Mouse (Mus musculus): Measurements from ENCODE around the gene Resp18.
A peak's percentile ranks its signal among the peaks of the same experiment; 100 is the strongest.
"Not testable (repeated sequence)": the region's sequence is repeated elsewhere in the genome, so short reads cannot be mapped to it uniquely, and the experiment has no call there.

The Resp18 gene

GRCm38 (mm10) chr1:75236117-75237050 lies 41.8 kb downstream of the Resp18 start, which contains the start of gene Dnajb2:
TSS of gene Dnajb2 (plus strand) at chr1:75236406.
- DNase-seq (ENCODE audit: low read depth, low spot score): peak; percentile 85

GRCm38 (mm10) chr1:75234606-75235005 lies 43.6 kb downstream of the Resp18 start:
- peak; percentile 79 for DNase-seq (ENCODE audit: low read depth, low spot score)

GRCm38 (mm10) chr1:75232489-75232888 lies 45.7 kb downstream of the Resp18 start:
- not testable (repeated sequence) for DNase-seq (ENCODE audit: low read depth, low spot score)

- DNase-seq (ENCODE audit: low read depth, low spot score): no peak
Observed at GRCm38 (mm10) chr1:75231664-75232152, 46.5 kb downstream of the Resp18 start, which contains the start of gene A630095N17Rik. TSS of gene A630095N17Rik (minus strand) at chr1:75232102.

- no peak for DNase-seq (ENCODE audit: low read depth, low spot score)
Observed at GRCm38 (mm10) chr1:75231224-75231623, 47.0 kb downstream of the Resp18 start.

- DNase-seq (ENCODE audit: low read depth, low spot score): no peak
Observed at GRCm38 (mm10) chr1:75230335-75230994, 47.8 kb downstream of the Resp18 start.

- no peak for DNase-seq (ENCODE audit: low read depth, low spot score)
Observed at GRCm38 (mm10) chr1:75229158-75229557, 49.1 kb downstream of the Resp18 start.

GRCm38 (mm10) chr1:75227653-75228052 lies 50.6 kb downstream of the Resp18 start:
- DNase-seq (ENCODE audit: low read depth, low spot score): peak; percentile 78

- no peak for DNase-seq (ENCODE audit: low read depth, low spot score)
Observed at GRCm38 (mm10) chr1:75226138-75226537, 52.1 kb downstream of the Resp18 start.

GRCm38 (mm10) chr1:75225473-75225872 lies 52.7 kb downstream of the Resp18 start:
- DNase-seq (ENCODE audit: low read depth, low spot score): no peak

GRCm38 (mm10) chr1:75223532-75223931 lies 54.7 kb downstream of the Resp18 start:
- no peak for DNase-seq (ENCODE audit: low read depth, low spot score)

GRCm38 (mm10) chr1:75222926-75223325 lies 55.3 kb downstream of the Resp18 start:
- no peak for DNase-seq (ENCODE audit: low read depth, low spot score)

Data from ZHBTc4 (cell line).